Mouse (Mus musculus) myocyte (in vitro differentiated cells): ENCODE data around the gene Rad1. TPM values are rescaled to one million over a fixed set of nuclear protein-coding genes. Genes with fewer than 3 reads are reported as not detected.

Experiments used
- H3K27me3 ChIP-seq: one replicate; pipeline ENCODE4 v1.6.1; 2011; ENCODE audit not compliant: control insufficient read depth, insufficient read depth, insufficient read length
- H3K36me3 ChIP-seq: one replicate; pipeline ENCODE4 v1.6.1; 2011; ENCODE audit not compliant: control insufficient read depth, insufficient read depth
- H3K4me2 ChIP-seq: one replicate; pipeline ENCODE4 v1.6.1; 2011; ENCODE audit warnings: low read depth, control low read depth
- H3K4me3 ChIP-seq: one replicate; pipeline ENCODE4 v1.5.1; 2011; ENCODE audit warnings: mild to moderate bottlenecking, control low read depth, moderate library complexity
- H3K79me2 ChIP-seq: one replicate; pipeline ENCODE4 v1.6.1; 2011; ENCODE audit not compliant: control insufficient read depth, insufficient read depth
- H3ac ChIP-seq: one replicate; pipeline ENCODE4 v1.6.1; 2011; ENCODE audit not compliant: control insufficient read depth, insufficient read length
- CEBPB ChIP-seq: IDR thresholded peaks from 2 replicates; pipeline ENCODE4 v1.6.1; 2011; ENCODE audit warnings: mild to moderate bottlenecking, moderate library complexity; ENCODE audit not compliant: poor library complexity, insufficient read depth, severe bottlenecking
- E2F4 ChIP-seq: IDR thresholded peaks from one replicate; pipeline ENCODE4 v1.6.1; 2011; ENCODE audit warnings: mild to moderate bottlenecking, control low read depth, moderate library complexity; ENCODE audit not compliant: insufficient read depth
- MAX ChIP-seq: IDR thresholded peaks from one replicate; pipeline ENCODE4 v1.6.1; 2011; ENCODE audit warnings: low read depth, mild to moderate bottlenecking, control low read depth
- MYOD1 ChIP-seq, 3 experiments: IDR thresholded peaks; one replicate each; pipeline ENCODE4 v1.6.1; 2011; ENCODE audit warnings: control low read depth in 2 of 3, low read depth in 2 of 3, mild to moderate bottlenecking in 2 of 3, moderate library complexity in 1 of 3; ENCODE audit not compliant: insufficient read length in 2 of 3, control insufficient read depth in 1 of 3
- MYOG ChIP-seq, 3 experiments: IDR thresholded peaks; one replicate each; pipeline ENCODE4 v1.6.1; 2011; ENCODE audit warnings: control low read depth in 2 of 3, low read depth in 2 of 3, mild to moderate bottlenecking in 2 of 3; ENCODE audit not compliant: insufficient read length in 2 of 3, control insufficient read depth in 1 of 3, insufficient read depth in 1 of 3
- POLR2A ChIP-seq: IDR thresholded peaks from one replicate; pipeline ENCODE4 v1.6.1; 2011; ENCODE audit warnings: low read depth, mild to moderate bottlenecking, control low read depth, moderate library complexity; ENCODE audit not compliant: insufficient read length
- POLR2AphosphoS2 ChIP-seq: IDR thresholded peaks from one replicate; pipeline ENCODE4 v1.6.1; 2011; ENCODE audit warnings: low read depth, control low read depth; ENCODE audit not compliant: insufficient read length
- REST ChIP-seq: IDR thresholded peaks from one replicate; pipeline ENCODE4 v1.6.1; 2011; ENCODE audit warnings: mild to moderate bottlenecking, control low read depth, moderate library complexity; ENCODE audit not compliant: insufficient read depth, insufficient read length
- SRF ChIP-seq: IDR thresholded peaks from one replicate; pipeline ENCODE4 v1.6.1; 2011; ENCODE audit warnings: low read depth; ENCODE audit not compliant: control insufficient read depth, insufficient read length
- TCF12 ChIP-seq: IDR thresholded peaks from one replicate; pipeline ENCODE4 v1.6.1; 2011; ENCODE audit warnings: mild to moderate bottlenecking, control low read depth; ENCODE audit not compliant: poor library complexity, insufficient read depth, severe bottlenecking
- TCF3 ChIP-seq: IDR thresholded peaks from one replicate; pipeline ENCODE4 v1.6.1; 2011; ENCODE audit warnings: low read depth, control low read depth; ENCODE audit not compliant: insufficient read length
- USF1 ChIP-seq: IDR thresholded peaks from one replicate; pipeline ENCODE4 v1.6.1; 2011; ENCODE audit warnings: low read depth, mild to moderate bottlenecking, control low read depth, moderate library complexity
- polyA plus RNA-seq: library from polyadenylated mRNA; unstranded; fragments of >200 nt; fragmentation: generic; extraction: Trizol; gene quantifications from one replicate; pipeline ENCODE4 v1.2.1, GENCODE M21; 2012; ENCODE audit warnings: missing spikeins

Gene Rad1
- polyA plus RNA-seq, 1 experiment, result 16.6 TPM

GRCm38 (mm10) chr15:10469641-10470150 is 16.1 kb upstream of the Rad1 start:
- no peak for TF ChIP-seq REST
- no peak for TF ChIP-seq CEBPB
- no peak for TF ChIP-seq E2F4
- TF ChIP-seq SRF, result no peak
- TF ChIP-seq MAX, result no peak
- TF ChIP-seq MYOD1 (IDR thresholded peaks at IDR 0.05; ENCODE audit: control insufficient read depth in 1 of 3, insufficient read length in 2 of 3, low read depth in 2 of 3), result no peak
- H3K36me3 ChIP-seq, result peaks cover 1% of the 10 kb centered on the region
- H3K79me2 ChIP-seq, result peaks cover 41% of the 10 kb centered on the region
- H3ac ChIP-seq, result peak overlapping the region; percentile 42
- peak overlapping the region; percentile 36 for H3K4me3 ChIP-seq
- H3K27me3 ChIP-seq, result no peaks in the 10 kb centered on the region
- H3K4me2 ChIP-seq, result peak overlapping the region; percentile 99

- TF ChIP-seq USF1, result no peak
- no peak for TF ChIP-seq E2F4
- no peak for TF ChIP-seq CEBPB
- TF ChIP-seq TCF3, result no peak
- no peak for TF ChIP-seq REST
- TF ChIP-seq POLR2AphosphoS2, result peak; percentile 95
- TF ChIP-seq MYOG (IDR thresholded peaks at IDR 0.05; ENCODE audit: control insufficient read depth in 1 of 3, insufficient read depth in 1 of 3, insufficient read length in 2 of 3, low read depth in 2 of 3), result peak in 1 of 3 experiments; percentile 7
- TF ChIP-seq MYOD1 (IDR thresholded peaks at IDR 0.05; ENCODE audit: control insufficient read depth in 1 of 3, insufficient read length in 2 of 3, low read depth in 2 of 3), result peak in 1 of 3 experiments; percentile 7
- peak; percentile 84 for TF ChIP-seq POLR2A
- Histone ChIP-seq H3ac (peak within 1 kb of the TSS; percentile 42), H3K4me3 (peak within 1 kb of the TSS; percentile 36), H3K4me2 (peak within 1 kb of the TSS; percentile 99), H3K36me3 (peaks cover 7% of the 10 kb centered on the region), H3K27me3 (no peaks in the 10 kb centered on the region), H3K79me2 (peaks cover 35% of the 10 kb centered on the region)
These were observed 15.5 kb upstream of the Rad1 start, which contains the start of gene Dnajc21 for GRCm38 (mm10) chr15:10470151-10470831. Dnajc21 (minus strand) TSS chr15:10470516.

- TF ChIP-seq TCF12, result no peak
- no peak for TF ChIP-seq MYOG (IDR thresholded peaks at IDR 0.05; ENCODE audit: control insufficient read depth in 1 of 3, insufficient read depth in 1 of 3, insufficient read length in 2 of 3, low read depth in 2 of 3)
- TF ChIP-seq MYOD1 (IDR thresholded peaks at IDR 0.05; ENCODE audit: control insufficient read depth in 1 of 3, insufficient read length in 2 of 3, low read depth in 2 of 3), result no peak
- Histone ChIP-seq H3K4me2 (peak overlapping the region; percentile 81), H3K36me3 (peaks cover 14% of the 10 kb centered on the region), H3K27me3 (no peaks in the 10 kb centered on the region), H3ac (no peak overlapping the region), H3K79me2 (peaks cover 32% of the 10 kb centered on the region), H3K4me3 (peak overlapping the region; percentile 36)
These were observed 14.9 kb upstream of the Rad1 start for GRCm38 (mm10) chr15:10470941-10471340.

DNA sequence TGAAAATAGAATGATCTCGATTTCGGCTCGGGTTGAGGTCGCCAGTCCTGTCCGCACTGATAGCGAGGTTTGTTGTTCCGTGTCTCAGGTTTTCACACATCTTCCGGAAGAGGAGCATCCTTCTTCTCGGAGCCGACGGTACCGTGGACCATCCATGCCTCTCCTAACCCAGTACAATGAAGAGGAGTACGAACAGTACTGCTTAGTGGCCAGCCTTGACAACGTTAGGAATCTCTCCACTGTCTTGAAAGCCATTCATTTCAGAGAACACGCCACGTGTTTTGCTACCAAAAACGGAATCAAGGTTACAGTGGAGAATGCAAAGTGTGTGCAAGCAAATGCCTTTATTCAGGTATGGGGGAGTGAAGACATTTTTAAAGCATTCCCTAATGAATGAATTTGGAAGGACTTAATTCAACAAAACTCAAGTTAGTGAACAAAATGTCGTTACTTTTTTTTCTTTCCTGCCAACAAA is 584 bp downstream of the Rad1 start:
- H3K27me3 ChIP-seq, result no peaks in the 10 kb centered on the region
- peaks cover 52% of the 10 kb centered on the region for H3K79me2 ChIP-seq
- peak overlapping the region; percentile 93 for H3K4me3 ChIP-seq
- H3K4me2 ChIP-seq, result peak overlapping the region; percentile 83
- H3K36me3 ChIP-seq, result peaks cover 18% of the 10 kb centered on the region
- peak overlapping the region; percentile 64 for H3ac ChIP-seq
- TF ChIP-seq MYOD1 (IDR thresholded peaks at IDR 0.05; ENCODE audit: control insufficient read depth in 1 of 3, insufficient read length in 2 of 3, low read depth in 2 of 3) (no peak), REST (no peak), TCF3 (no peak), USF1 (no peak), POLR2A (no peak), TCF12 (no peak), E2F4 (no peak), MAX (peak; percentile 60)

DNA sequence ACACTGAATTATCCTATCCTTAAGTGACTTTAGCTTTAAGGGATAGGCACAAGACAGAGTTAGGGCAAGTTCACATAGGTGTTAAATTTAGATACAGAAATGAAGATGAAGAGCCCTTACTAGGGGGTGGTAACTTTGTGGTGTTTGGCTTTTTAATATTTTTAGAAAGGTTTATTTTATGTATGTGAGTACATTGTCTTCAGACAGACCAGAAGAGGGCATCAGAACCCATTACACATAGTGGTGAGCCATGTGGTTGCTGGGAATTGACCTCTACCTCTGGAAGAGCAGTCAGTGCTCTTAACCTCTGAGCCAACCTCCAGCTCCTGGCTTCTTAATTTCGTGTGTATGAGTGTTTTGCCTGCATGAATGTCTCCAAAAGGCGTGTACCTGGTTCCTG is 1.4 kb downstream of the Rad1 start:
- Histone ChIP-seq H3K79me2 (peaks cover 45% of the 10 kb centered on the region), H3K27me3 (no peaks in the 10 kb centered on the region), H3K4me2 (peak overlapping the region; percentile 83), H3K36me3 (peaks cover 16% of the 10 kb centered on the region), H3K4me3 (peak overlapping the region; percentile 93), H3ac (no peak overlapping the region)
- TF ChIP-seq MYOD1 (IDR thresholded peaks at IDR 0.05; ENCODE audit: control insufficient read depth in 1 of 3, insufficient read length in 2 of 3, low read depth in 2 of 3) (no peak), TCF12 (no peak), TCF3 (no peak), SRF (no peak), POLR2AphosphoS2 (no peak), POLR2A (no peak), MAX (peak; percentile 41)
